Mouse (Mus musculus) C2C12 (cell line): ENCODE results near the gene Olfr642. TPM values are rescaled to one million over a fixed set of nuclear protein-coding genes. Genes with fewer than 3 reads are reported as not detected.

Experiments
- H3K27me3 ChIP-seq: one replicate; pipeline ENCODE4 v1.6.1; 2011; ENCODE audit not compliant: control insufficient read depth, insufficient read depth, insufficient read length
- H3K36me3 ChIP-seq: one replicate; pipeline ENCODE4 v1.6.1; 2011; ENCODE audit not compliant: control insufficient read depth, insufficient read depth
- H3K4me3 ChIP-seq: one replicate; pipeline ENCODE4 v1.5.1; 2011; ENCODE audit warnings: mild to moderate bottlenecking, control low read depth; ENCODE audit not compliant: poor library complexity, insufficient read depth, severe bottlenecking
- H3K79me2 ChIP-seq: one replicate; pipeline ENCODE4 v1.6.1; 2011; ENCODE audit not compliant: control insufficient read depth, insufficient read depth
- H3K79me3 ChIP-seq: one replicate; pipeline ENCODE4 v1.6.1; 2011; ENCODE audit warnings: low read depth, control low read depth
- H3ac ChIP-seq: one replicate; pipeline ENCODE3; 2011; ENCODE audit warnings: low read depth; ENCODE audit not compliant: control insufficient read depth, insufficient read length
- CEBPB ChIP-seq: IDR thresholded peaks from one replicate; pipeline ENCODE4 v1.6.1; 2011; ENCODE audit warnings: low read depth, mild to moderate bottlenecking, control low read depth, moderate library complexity
- CTCF ChIP-seq: IDR thresholded peaks from one replicate; pipeline ENCODE4 v1.5.1; 2011; ENCODE audit not compliant: control insufficient read depth, insufficient read depth, insufficient read length
- FOSL1 ChIP-seq: IDR thresholded peaks from one replicate; pipeline ENCODE4 v1.8.0; 2011; ENCODE audit warnings: mild to moderate bottlenecking, low read length; ENCODE audit not compliant: poor library complexity, insufficient read depth, severe bottlenecking
- MAX ChIP-seq: IDR thresholded peaks from one replicate; pipeline ENCODE4 v1.6.1; 2011; ENCODE audit warnings: mild to moderate bottlenecking, control low read depth
- MYOD1 ChIP-seq: IDR thresholded peaks from one replicate; pipeline ENCODE4 v1.6.1; 2011; ENCODE audit warnings: low read depth; ENCODE audit not compliant: control insufficient read depth, insufficient read length
- MYOG ChIP-seq: IDR thresholded peaks from one replicate; pipeline ENCODE4 v1.6.1; 2011; ENCODE audit not compliant: control insufficient read depth, insufficient read length; ENCODE audit errors: extremely low read depth
- USF1 ChIP-seq: IDR thresholded peaks from one replicate; pipeline ENCODE4 v1.6.1; 2011; ENCODE audit warnings: low read depth, mild to moderate bottlenecking, control low read depth, moderate library complexity
- polyA plus RNA-seq: library from polyadenylated mRNA; unstranded; fragments of >200 nt; fragmentation: generic; extraction: Trizol; gene quantifications from one replicate; pipeline ENCODE4 v1.2.1, GENCODE M21; 2012; ENCODE audit warnings: missing spikeins

Olfr642 gene
- polyA plus RNA-seq, 1 experiment = not detected

GRCm38 (mm10) chr7:104035145-104035544 lies 17.3 kb downstream of the Olfr642 start, which contains the start of gene Olfr641:
Gene Olfr641 (plus strand): TSS chr7:104035445.
- H3K79me2 ChIP-seq = no peaks in the 10 kb centered on the region
- H3K36me3 ChIP-seq = no peaks in the 10 kb centered on the region
- no peaks in the 10 kb centered on the region for H3K79me3 ChIP-seq
- H3K27me3 ChIP-seq = no peaks in the 10 kb centered on the region
- no peak within 1 kb of the TSS for H3K4me3 ChIP-seq
- no peak within 1 kb of the TSS for H3ac ChIP-seq
- TF ChIP-seq CEBPB = no peak
- no peak for TF ChIP-seq MYOG
- TF ChIP-seq FOSL1 = no peak
- TF ChIP-seq MYOD1 = no peak
- no peak for TF ChIP-seq MAX
- TF ChIP-seq USF1 = no peak
- TF ChIP-seq CTCF = no peak

- TF ChIP-seq CEBPB = no peak
- Histone ChIP-seq H3K4me3 (no peak overlapping the region), H3ac (no peak overlapping the region), H3K79me2 (no peaks in the 10 kb centered on the region), H3K36me3 (no peaks in the 10 kb centered on the region), H3K27me3 (no peaks in the 10 kb centered on the region), H3K79me3 (no peaks in the 10 kb centered on the region)
Measured at GRCm38 (mm10) chr7:104026978-104027377, 25.5 kb downstream of the Olfr642 start.

- Histone ChIP-seq H3K79me2 (no peaks in the 10 kb centered on the region), H3K36me3 (no peaks in the 10 kb centered on the region), H3K79me3 (no peaks in the 10 kb centered on the region), H3ac (no peak within 1 kb of the TSS), H3K27me3 (no peaks in the 10 kb centered on the region), H3K4me3 (no peak within 1 kb of the TSS)
- TF ChIP-seq MYOD1 = no peak
- TF ChIP-seq USF1 = no peak
- TF ChIP-seq MYOG = no peak
- TF ChIP-seq FOSL1 = no peak
- no peak for TF ChIP-seq MAX
- no peak for TF ChIP-seq CEBPB
- TF ChIP-seq CTCF = no peak
Measured at GRCm38 (mm10) chr7:104025473-104025872, 27.0 kb downstream of the Olfr642 start, which contains the start of gene Olfr640. Gene Olfr640 (minus strand): TSS chr7:104025573.

GRCm38 (mm10) chr7:104021651-104022050 lies 30.8 kb downstream of the Olfr642 start:
- no peak overlapping the region for H3ac ChIP-seq
- no peaks in the 10 kb centered on the region for H3K79me3 ChIP-seq
- no peaks in the 10 kb centered on the region for H3K79me2 ChIP-seq
- TF ChIP-seq MAX (no peak), USF1 (no peak), MYOD1 (no peak)
- no peaks in the 10 kb centered on the region for H3K27me3 ChIP-seq
- H3K4me3 ChIP-seq = no peak overlapping the region
- no peaks in the 10 kb centered on the region for H3K36me3 ChIP-seq

GRCm38 (mm10) chr7:104018953-104019352 lies 33.5 kb downstream of the Olfr642 start:
- H3ac ChIP-seq = no peak overlapping the region
- no peaks in the 10 kb centered on the region for H3K36me3 ChIP-seq
- no peak overlapping the region for H3K4me3 ChIP-seq
- no peaks in the 10 kb centered on the region for H3K27me3 ChIP-seq
- H3K79me2 ChIP-seq = no peaks in the 10 kb centered on the region
- no peaks in the 10 kb centered on the region for H3K79me3 ChIP-seq
- TF ChIP-seq FOSL1 = no peak

GRCm38 (mm10) chr7:104017203-104017602 lies 35.3 kb downstream of the Olfr642 start, which contains the start of gene Olfr639:
Gene Olfr639 (minus strand): TSS chr7:104017303.
- H3ac ChIP-seq = no peak within 1 kb of the TSS
- H3K79me3 ChIP-seq = no peaks in the 10 kb centered on the region
- H3K27me3 ChIP-seq = no peaks in the 10 kb centered on the region
- no peaks in the 10 kb centered on the region for H3K36me3 ChIP-seq
- TF ChIP-seq MYOG (no peak), MAX (no peak), FOSL1 (no peak), USF1 (no peak), CEBPB (no peak), MYOD1 (no peak), CTCF (no peak)
- H3K79me2 ChIP-seq = no peaks in the 10 kb centered on the region
- no peak within 1 kb of the TSS for H3K4me3 ChIP-seq
